Mouse (Mus musculus) neural tube, postnatal 0 days (tissue): Measurements from ENCODE around the gene Gm11077. TPM values are rescaled to one million over a fixed set of nuclear protein-coding genes. Genes with fewer than 3 reads are reported as not detected.

Experiments used
- polyA plus RNA-seq: library from polyadenylated mRNA; unstranded; fragments of >200 nt; fragmentation: Nextera tagmentation; extraction: Ambion mirVana; gene quantifications from 2 replicates; pipeline ENCODE4 v1.2.1, GENCODE M21; 2015

The Gm11077 gene
- not detected in 2 replicates for polyA plus RNA-seq

GRCm38 (mm10) chr6:140729272-140729671 is at the start of gene Gm11077:
Gm11077 (plus strand) TSS chr6:140729284.

Other genes with a start within 250 kb of the Gm11077 start
- 7.3 and 8.0 TPM in 2 replicates for gene Aebp2, start 106.6 kb upstream of the Gm11077 start, polyA plus RNA-seq